In genomic region chr5:143289299-143289698, GRCm38 (mm10) we compare ENCODE assay signal across 39 mouse cellular contexts. TPM values are rescaled to one million over a fixed set of nuclear protein-coding genes. Genes with fewer than 3 reads are reported as not detected.
"Had no signal": no experiment of that assay in that cellular context is flagged by ENCODE, and none has a peak within 500 bp of the region (broad histone marks: within the 10 kb centered on the region; RNA-seq: fewer than 3 reads in every experiment).

No protein-coding gene starts in this region.

- ATAC-seq: hindbrain, embryonic 16.5 days; hindbrain, postnatal 0 days; inflammation-experienced regulatory T-cells, adult 6 months; intestine, embryonic 15.5 days; intestine, embryonic 16.5 days; intestine, postnatal 0 days had no signal

- H3K9me3 ChIP-seq: heart, embryonic 12.5 days; heart, embryonic 13.5 days; heart, embryonic 15.5 days; hindbrain, embryonic 10.5 days; hindbrain, embryonic 12.5 days; hindbrain, embryonic 13.5 days; hindbrain, embryonic 15.5 days; intestine, embryonic 15.5 days; kidney, embryonic 15.5 days had no signal

- H3K27ac ChIP-seq: heart, embryonic 13.5 days; heart, embryonic 15.5 days; hindbrain, embryonic 10.5 days; hindbrain, embryonic 12.5 days; hindbrain, embryonic 13.5 days; hindbrain, embryonic 14.5 days; hindbrain, embryonic 15.5 days; hindbrain, postnatal 0 days; intestine, embryonic 15.5 days; kidney, embryonic 15.5 days; kidney, postnatal 0 days; layer of hippocampus, adult 2 months; left cerebral cortex, adult 2 months had no signal

- H3K4me3 ChIP-seq: heart, embryonic 12.5 days; heart, embryonic 13.5 days; heart, embryonic 15.5 days; hindbrain, embryonic 13.5 days; intestine, embryonic 15.5 days; layer of hippocampus, adult 2 months; left cerebral cortex, adult 2 months had no signal

- H3K9ac ChIP-seq: heart, embryonic 12.5 days; heart, embryonic 13.5 days; heart, embryonic 15.5 days; hindbrain, embryonic 12.5 days; hindbrain, embryonic 13.5 days; hindbrain, embryonic 14.5 days; hindbrain, embryonic 15.5 days; intestine, embryonic 15.5 days; kidney, embryonic 15.5 days had no signal

- DNase-seq: heart, postnatal 10 days; heart, postnatal 14 days; heart, postnatal 36 days; kidney, adult 11 months; kidney, adult 18-20 months; kidney, adult 2 months; kidney, adult 8-10 months; kidney, adult 9 months; kidney, postnatal 10 days; kidney, postnatal 14 days; kidney, postnatal 25 days; kidney, postnatal 36 days; kidney, postnatal 4 days; layer of hippocampus, adult 9-11 months; layer of hippocampus, postnatal 36 days had no signal

- H3K36me3 ChIP-seq: heart, embryonic 12.5 days; heart, embryonic 13.5 days; heart, embryonic 15.5 days; hindbrain, embryonic 12.5 days; hindbrain, embryonic 15.5 days; intestine, embryonic 15.5 days; kidney, embryonic 15.5 days had no signal

- H3K4me2 ChIP-seq: heart, embryonic 11.5 days; heart, embryonic 12.5 days; heart, embryonic 15.5 days; hindbrain, embryonic 13.5 days; hindbrain, embryonic 14.5 days; hindbrain, embryonic 15.5 days; intestine, embryonic 15.5 days had no signal

RNA-seq across cellular contexts. Expression of gene Zfp853, which starts 4.1 kb away (rescaled TPM):
- total RNA-seq: hematopoietic stem cell, adult 5-6 weeks had no signal
- polyA plus RNA-seq: heart, embryonic 11.5 days; heart, embryonic 12.5 days; heart, embryonic 14.5 days; heart, embryonic 15.5 days; heart, embryonic 16.5 days; hindbrain, embryonic 10.5 days; hindbrain, embryonic 11.5 days; hindbrain, embryonic 12.5 days; hindbrain, embryonic 13.5 days; inflammation-experienced regulatory T-cells, adult 6 months; intestine, embryonic 14.5 days; intestine, embryonic 16.5 days; intestine, postnatal 0 days had no signal
